Mouse (Mus musculus): ENCODE measurements at regions not wholly inside any gene's neighbourhood (a gene's known extent, or its start where the extent isn't known, plus 50 kb on each side); places are given as distances from the start of the nearest gene placed in this dataset.

DNA sequence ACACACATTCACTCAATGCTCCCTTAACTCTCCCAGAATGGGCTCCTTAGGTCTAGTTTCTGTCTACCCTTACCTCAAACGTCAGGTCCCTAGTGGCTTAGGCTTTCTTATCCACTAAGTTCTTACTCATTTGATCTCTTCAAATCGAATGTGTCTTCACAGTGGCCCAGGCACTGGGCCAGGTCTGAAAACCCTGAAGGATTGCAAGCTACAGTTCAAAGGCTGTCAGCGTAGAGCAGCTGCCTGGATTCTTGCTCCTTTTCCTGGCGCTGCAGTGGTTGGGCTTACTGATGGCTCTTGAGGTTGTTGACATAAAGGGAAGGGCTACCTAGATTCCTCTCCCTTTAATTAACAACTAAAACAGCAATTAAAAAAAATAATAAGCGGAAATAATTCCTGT lies 103.0 kb downstream of the Ankrd50 start (continued):
- TF ChIP-seq MEF2A (IDR thresholded peaks at IDR 0.05; ENCODE audit: extremely low read depth, insufficient replicate concordance, low read depth, low read length, poor library complexity, severe bottlenecking) (no peak), CHD1 (IDR thresholded peaks at IDR 0.05; ENCODE audit: low read depth, low read length) (no peak)

DNA sequence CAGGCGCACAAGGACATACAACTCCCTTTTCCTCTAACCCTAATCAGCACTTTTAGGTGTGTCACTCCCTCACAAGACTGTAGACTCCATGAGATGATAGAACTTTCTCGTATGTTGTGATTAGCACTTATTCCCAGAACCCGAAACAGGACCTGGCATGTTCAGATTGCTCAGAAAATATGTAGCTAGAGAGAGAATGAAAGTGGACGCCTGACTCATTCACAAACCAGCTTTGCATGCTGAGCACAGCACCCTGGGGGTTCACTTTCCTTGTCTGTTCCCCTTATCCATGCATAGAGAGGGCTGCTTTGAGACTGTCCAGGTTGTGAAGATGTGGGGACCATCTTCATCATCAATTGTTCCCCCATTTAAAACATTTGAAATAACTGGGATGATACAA lies 111.0 kb downstream of the Ankrd50 start:
- DNase-seq (ENCODE audit: low read depth, low spot score), result no peak
- H3K36me3 ChIP-seq (ENCODE audit: control insufficient read depth in 1 of 2, insufficient read depth in 2 of 2, low read length in 2 of 2), result no peaks in the 10 kb centered on the region
- no peaks in the 10 kb centered on the region for H3K79me2 ChIP-seq (ENCODE audit: control insufficient read depth, insufficient read depth, low read length, poor library complexity)
- TF ChIP-seq ZKSCAN1 (IDR thresholded peaks at IDR 0.05; ENCODE audit: low read depth, low read length), result no peak
- no peak for TF ChIP-seq RAD21 (IDR thresholded peaks at IDR 0.05; ENCODE audit: low read depth, low read length)
- TF ChIP-seq CHD1 (IDR thresholded peaks at IDR 0.05; ENCODE audit: low read depth, low read length), result no peak
- no peak for TF ChIP-seq ZNF384 (IDR thresholded peaks at IDR 0.05; ENCODE audit: low read depth, low read length)
- TF ChIP-seq MYC (IDR thresholded peaks at IDR 0.05; ENCODE audit: low read depth, low read length), result no peak
- no peak for TF ChIP-seq MEF2A (IDR thresholded peaks at IDR 0.05; ENCODE audit: extremely low read depth, insufficient replicate concordance, low read depth, low read length, poor library complexity, severe bottlenecking)
- H3K27ac ChIP-seq (ENCODE audit: control insufficient read depth, low read depth, low read length), result no peak overlapping the region
- no peaks in the 10 kb centered on the region for H3K4me1 ChIP-seq (ENCODE audit: control insufficient read depth in 1 of 2, insufficient read depth in 2 of 2, low read length in 2 of 2)
- H3K9ac ChIP-seq (ENCODE audit: control insufficient read depth, low read depth, low read length, poor library complexity, severe bottlenecking), result no peak overlapping the region
- no peak overlapping the region for H3K4me3 ChIP-seq (ENCODE audit: control insufficient read depth in 1 of 2, insufficient read depth in 1 of 2, low read depth in 2 of 2, low read length in 2 of 2)
- no peaks in the 10 kb centered on the region for H3K9me3 ChIP-seq (replicated peaks; ENCODE audit: insufficient read depth, low read length)
- no peaks in the 10 kb centered on the region for H3K27me3 ChIP-seq (ENCODE audit: control insufficient read depth in 1 of 2, insufficient read depth in 2 of 2, low read length in 2 of 2)

DNA sequence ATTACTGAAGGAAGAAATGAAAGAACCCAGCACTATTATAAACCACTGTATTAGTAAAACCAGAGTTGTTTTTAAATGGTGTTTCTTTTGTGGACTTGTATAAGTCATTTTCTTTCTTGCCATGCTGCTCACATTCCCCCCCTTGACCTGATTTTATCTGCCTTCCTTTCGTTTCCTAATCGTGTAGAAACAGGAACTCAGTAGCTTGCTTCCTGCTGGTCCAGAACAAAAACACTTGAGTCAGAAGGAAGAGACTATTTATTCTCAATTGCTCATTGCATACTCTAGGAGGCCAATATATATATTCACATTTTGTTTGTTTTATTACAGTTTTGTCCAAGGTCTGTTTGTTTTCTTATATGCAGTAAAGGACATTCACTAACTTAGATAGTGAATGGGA lies 112.9 kb downstream of the Ankrd50 start:
- H3K79me2 ChIP-seq (ENCODE audit: control insufficient read depth, insufficient read depth, low read length, poor library complexity), result no peaks in the 10 kb centered on the region
- no peaks in the 10 kb centered on the region for H3K9me3 ChIP-seq (replicated peaks; ENCODE audit: insufficient read depth, low read length)
- H3K36me3 ChIP-seq (ENCODE audit: control insufficient read depth in 1 of 2, insufficient read depth in 2 of 2, low read length in 2 of 2), result no peaks in the 10 kb centered on the region
- H3K4me3 ChIP-seq (ENCODE audit: control insufficient read depth in 1 of 2, insufficient read depth in 1 of 2, low read depth in 2 of 2, low read length in 2 of 2), result no peak overlapping the region
- no peaks in the 10 kb centered on the region for H3K27me3 ChIP-seq (ENCODE audit: control insufficient read depth in 1 of 2, insufficient read depth in 2 of 2, low read length in 2 of 2)
- H3K9ac ChIP-seq (ENCODE audit: control insufficient read depth, low read depth, low read length, poor library complexity, severe bottlenecking), result no peak overlapping the region
- no peaks in the 10 kb centered on the region for H3K4me1 ChIP-seq (ENCODE audit: control insufficient read depth in 1 of 2, insufficient read depth in 2 of 2, low read length in 2 of 2)
- peak; percentile 7 for DNase-seq (ENCODE audit: low read depth, low spot score)
- H3K27ac ChIP-seq (ENCODE audit: control insufficient read depth, low read depth, low read length), result no peak overlapping the region
- TF ChIP-seq MYC (IDR thresholded peaks at IDR 0.05; ENCODE audit: low read depth, low read length), result no peak

DNA sequence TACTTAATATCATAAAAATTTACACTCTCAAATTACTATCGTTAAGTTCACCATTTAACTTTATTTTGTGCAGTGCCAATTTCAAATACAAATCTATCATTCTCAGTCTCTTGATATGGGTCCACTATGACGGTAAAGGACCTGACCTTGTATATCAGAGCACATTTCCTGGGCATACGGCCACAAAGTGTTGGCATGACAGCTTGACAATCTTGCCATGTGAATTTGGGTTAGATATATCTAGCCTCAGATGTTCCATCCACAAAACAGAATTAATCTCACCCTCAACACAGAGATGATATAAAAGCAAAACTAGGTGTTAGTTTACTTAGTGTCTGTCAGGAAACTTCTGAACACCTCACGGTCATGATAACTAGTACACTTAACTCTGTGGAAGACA lies 120.8 kb downstream of the Ankrd50 start:
- no peaks in the 10 kb centered on the region for H3K9me3 ChIP-seq (replicated peaks; ENCODE audit: insufficient read depth, low read length)
- no peaks in the 10 kb centered on the region for H3K27me3 ChIP-seq (ENCODE audit: control insufficient read depth in 1 of 2, insufficient read depth in 2 of 2, low read length in 2 of 2)
- no peak for DNase-seq (ENCODE audit: low read depth, low spot score)
- H3K36me3 ChIP-seq (ENCODE audit: control insufficient read depth in 1 of 2, insufficient read depth in 2 of 2, low read length in 2 of 2), result no peaks in the 10 kb centered on the region
- H3K4me1 ChIP-seq (ENCODE audit: control insufficient read depth in 1 of 2, insufficient read depth in 2 of 2, low read length in 2 of 2), result no peaks in the 10 kb centered on the region
- H3K9ac ChIP-seq (ENCODE audit: control insufficient read depth, low read depth, low read length, poor library complexity, severe bottlenecking), result no peak overlapping the region
- no peak for TF ChIP-seq TCF12 (IDR thresholded peaks at IDR 0.05; ENCODE audit: low read depth, low read length)
- TF ChIP-seq SIN3A (IDR thresholded peaks at IDR 0.05; ENCODE audit: low read length), result no peak
- no peak for TF ChIP-seq MAFK (IDR thresholded peaks at IDR 0.05; ENCODE audit: borderline replicate concordance, low read depth, low read length)
- TF ChIP-seq NRF1 (IDR thresholded peaks at IDR 0.05; ENCODE audit: insufficient read depth, low read depth, low read length, poor library complexity, severe bottlenecking), result no peak
- no peak for TF ChIP-seq HCFC1 (IDR thresholded peaks at IDR 0.05; ENCODE audit: low read depth, low read length)
- no peak for TF ChIP-seq ZMIZ1 (IDR thresholded peaks at IDR 0.05; ENCODE audit: low read depth, low read length)
- no peak for TF ChIP-seq KAT2A (conservative IDR thresholded peaks at IDR 0.05; ENCODE audit: low read depth, low read length)
- TF ChIP-seq POLR2AphosphoS2 (IDR thresholded peaks at IDR 0.05; ENCODE audit: low read length), result no peak
- no peak for TF ChIP-seq UBTF (IDR thresholded peaks at IDR 0.05; ENCODE audit: borderline replicate concordance, insufficient read depth, low read depth, low read length)
- no peak for TF ChIP-seq E2F4 (IDR thresholded peaks at IDR 0.05; ENCODE audit: borderline replicate concordance, low read depth, low read length)
- no peak for TF ChIP-seq RCOR1 (IDR thresholded peaks at IDR 0.05; ENCODE audit: low read depth, low read length)
- no peak for TF ChIP-seq JUND (IDR thresholded peaks at IDR 0.05; ENCODE audit: low read depth, low read length)
- TF ChIP-seq MYB (IDR thresholded peaks at IDR 0.05; ENCODE audit: low read depth, low read length), result no peak
- H3K79me2 ChIP-seq (ENCODE audit: control insufficient read depth, insufficient read depth, low read length, poor library complexity), result no peaks in the 10 kb centered on the region
- H3K27ac ChIP-seq (ENCODE audit: control insufficient read depth, low read depth, low read length), result no peak overlapping the region
- no peak overlapping the region for H3K4me3 ChIP-seq (ENCODE audit: control insufficient read depth in 1 of 2, insufficient read depth in 1 of 2, low read depth in 2 of 2, low read length in 2 of 2)
